Mouse (Mus musculus) embryonic fibroblast, embryonic 13.5 days (primary cell): ENCODE data around the gene Gjb3.

Experiments
- CTCF ChIP-seq: IDR thresholded peaks from 2 replicates; pipeline ENCODE4 v1.5.1; 2011; ENCODE audit warnings: mild to moderate bottlenecking, control low read depth, low read length, moderate library complexity, borderline replicate concordance; ENCODE audit not compliant: insufficient read depth
- POLR2A ChIP-seq: IDR thresholded peaks from 2 replicates; pipeline ENCODE4 v1.6.1; 2011; ENCODE audit warnings: low read depth, mild to moderate bottlenecking, control low read depth, low read length, moderate library complexity

GRCm38 (mm10) chr4:127371546-127371945, 40.9 kb upstream of the Gjb3 start:
- no peak for TF ChIP-seq CTCF
- TF ChIP-seq POLR2A, result no peak
